Mouse (Mus musculus) brain, embryonic 14.5 days (tissue): Measurements from ENCODE around the gene 4930444G20Rik. TPM values are rescaled to one million over a fixed set of nuclear protein-coding genes. Genes with fewer than 3 reads are reported as not detected.

Source experiments
- DNase-seq: peaks from one replicate; pipeline ENCODE4 v3.0.0-alpha.2; 2011; ENCODE audit warnings: low read depth
- CTCF ChIP-seq: fragments of 200-500 bp; IDR thresholded peaks from 2 replicates; pipeline ENCODE4 v1.5.1; 2012; ENCODE audit warnings: inconsistent platforms, mild to moderate bottlenecking, moderate library complexity, borderline replicate concordance; ENCODE audit not compliant: insufficient read depth, insufficient read length; ENCODE audit errors: extremely low read depth
- POLR2A ChIP-seq: fragments of 200-500 bp; IDR thresholded peaks from 2 replicates; pipeline ENCODE4 v1.6.1; 2012; ENCODE audit warnings: mild to moderate bottlenecking, inconsistent platforms, borderline replicate concordance; ENCODE audit not compliant: poor library complexity, insufficient read depth, insufficient read length, severe bottlenecking; ENCODE audit errors: extremely low read depth
- polyA plus RNA-seq: library from polyadenylated mRNA; depleted of rRNA; stranded (reverse); fragments of >200 nt; gene quantifications from 2 replicates; pipeline ENCODE4 v1.2.3, GENCODE M21; 2012; rRNA removed

Gene 4930444G20Rik
- polyA plus RNA-seq, 1 experiment: not detected

GRCm38 (mm10) chr10:22017469-22018159 lies 50.3 kb downstream of the 4930444G20Rik start:
- DNase-seq: peak; percentile 56
- TF ChIP-seq POLR2A: no peak
- no peak for TF ChIP-seq CTCF

Other genes with a start within 250 kb of the 4930444G20Rik start
- 19.7 and 30.3 TPM in 2 replicates for gene Sgk1, start 185.9 kb downstream of the 4930444G20Rik start, polyA plus RNA-seq
- gene E030030I06Rik, start 81.2 kb upstream of the 4930444G20Rik start, polyA plus RNA-seq: 2.6 and 3.4 TPM in 2 replicates
- gene Raet1e, start 90.5 kb upstream of the 4930444G20Rik start, polyA plus RNA-seq: 1.1 TPM in 2 replicates
- gene H60b, start 90.5 kb upstream of the 4930444G20Rik start, polyA plus RNA-seq: 0.78 and 0.93 TPM in 2 replicates